Mouse (Mus musculus) brain, embryonic 14.5 days (tissue): ENCODE measurements at regions not wholly inside any gene's neighbourhood (a gene's known extent, or its start where the extent isn't known, plus 50 kb on each side); places are given as distances from the start of the nearest gene placed in this dataset.
A peak's percentile ranks its signal among the peaks of the same experiment; 100 is the strongest.
"Not testable (repeated sequence)": the region's sequence is repeated elsewhere in the genome, so short reads cannot be mapped to it uniquely, and the experiment has no call there.

ENCODE experiments used
- DNase-seq: peaks from one replicate; pipeline ENCODE4 v3.0.0-alpha.2; 2011; ENCODE audit warnings: low read depth
- CTCF ChIP-seq: fragments of 200-500 bp; IDR thresholded peaks from 2 replicates; pipeline ENCODE4 v1.5.1; 2012; ENCODE audit warnings: inconsistent platforms, mild to moderate bottlenecking, moderate library complexity, borderline replicate concordance; ENCODE audit not compliant: insufficient read depth, insufficient read length; ENCODE audit errors: extremely low read depth
- POLR2A ChIP-seq: fragments of 200-500 bp; IDR thresholded peaks from 2 replicates; pipeline ENCODE4 v1.6.1; 2012; ENCODE audit warnings: mild to moderate bottlenecking, inconsistent platforms, borderline replicate concordance; ENCODE audit not compliant: poor library complexity, insufficient read depth, insufficient read length, severe bottlenecking; ENCODE audit errors: extremely low read depth

DNA sequence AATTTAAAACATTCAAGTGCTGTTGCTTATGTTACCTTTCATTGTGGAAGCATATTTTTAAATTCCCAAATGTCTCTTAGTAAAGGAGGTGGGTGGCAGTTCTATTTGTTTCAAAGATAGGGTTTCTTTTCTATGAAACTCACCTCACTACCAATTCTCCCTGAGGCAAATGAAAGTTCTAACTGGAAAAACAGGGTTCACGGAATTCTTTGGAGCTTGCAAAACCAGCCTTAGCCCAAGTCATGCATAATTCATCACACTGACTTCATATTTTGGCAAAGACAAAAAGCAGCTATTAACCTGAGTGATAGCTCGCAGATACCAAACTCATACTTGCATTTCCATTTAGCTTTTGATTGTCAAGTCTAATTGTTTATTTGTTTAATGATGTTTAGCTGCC, 73.8 kb downstream of the Dio2 start:
- TF ChIP-seq CTCF (no peak), POLR2A (no peak)
- DNase-seq: peak; percentile 43

- DNase-seq: no peak
- TF ChIP-seq POLR2A (no peak), CTCF (no peak)
These were observed 92.8 kb downstream of the Dio2 start for GRCm38 (mm10) chr12:90645452-90645851.

- TF ChIP-seq CTCF: no peak
- no peak for TF ChIP-seq POLR2A
- no peak for DNase-seq
These were observed 94.3 kb downstream of the Dio2 start for GRCm38 (mm10) chr12:90643891-90644290.

DNA sequence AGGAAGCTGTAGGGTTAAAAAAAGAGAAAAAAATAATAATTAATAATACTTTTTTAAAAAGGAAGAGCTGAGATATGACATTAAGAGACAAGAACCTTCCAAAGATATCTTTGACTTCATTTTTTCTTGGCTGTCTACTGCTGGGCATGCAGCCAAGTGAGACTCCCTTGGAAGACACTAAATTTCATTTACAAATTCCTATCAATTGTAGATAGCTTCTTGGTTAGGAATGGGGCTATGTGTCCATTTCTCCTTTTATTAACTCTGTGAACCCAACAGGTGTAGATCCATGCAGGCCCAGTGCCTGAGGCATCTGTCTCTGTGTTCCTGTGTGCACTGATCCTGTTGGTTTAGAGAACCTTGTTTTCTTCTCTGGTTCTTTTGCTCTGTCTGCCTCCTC, 113.4 kb downstream of the Dio2 start:
- no peak for TF ChIP-seq CTCF
- TF ChIP-seq POLR2A: no peak
- peak; percentile 27 for DNase-seq

GRCm38 (mm10) chr12:90623426-90623825, 114.8 kb downstream of the Dio2 start:
- no peak for TF ChIP-seq POLR2A
- no peak for TF ChIP-seq CTCF
- DNase-seq: peak; percentile 44

GRCm38 (mm10) chr12:90608810-90609209, 129.4 kb downstream of the Dio2 start:
- TF ChIP-seq CTCF: no peak
- no peak for TF ChIP-seq POLR2A
- peak; percentile 20 for DNase-seq

DNA sequence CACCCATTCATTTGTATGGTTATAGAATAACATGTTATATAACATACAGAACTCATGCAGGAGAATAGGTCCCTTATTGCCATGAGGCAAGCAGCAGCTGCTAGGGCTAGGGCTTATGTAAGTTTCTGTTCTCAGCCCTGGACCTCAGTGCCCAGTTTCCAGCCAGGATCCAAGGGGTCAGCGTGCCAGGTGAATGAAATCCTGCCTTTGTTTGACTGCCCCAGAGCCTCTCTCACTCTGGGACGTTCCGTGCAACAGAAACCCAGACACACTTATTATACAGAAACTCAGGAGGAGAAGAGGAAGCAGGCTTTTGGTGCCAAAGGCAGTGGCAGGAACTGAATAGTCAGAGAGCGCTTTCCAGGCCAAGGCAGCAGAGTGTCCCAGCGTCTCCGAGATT, 130.3 kb downstream of the Dio2 start:
- TF ChIP-seq CTCF (no peak), POLR2A (no peak)
- no peak for DNase-seq

GRCm38 (mm10) chr12:90580006-90580405, 158.2 kb downstream of the Dio2 start:
- TF ChIP-seq CTCF: no peak
- TF ChIP-seq POLR2A: no peak
- DNase-seq: no peak

DNA sequence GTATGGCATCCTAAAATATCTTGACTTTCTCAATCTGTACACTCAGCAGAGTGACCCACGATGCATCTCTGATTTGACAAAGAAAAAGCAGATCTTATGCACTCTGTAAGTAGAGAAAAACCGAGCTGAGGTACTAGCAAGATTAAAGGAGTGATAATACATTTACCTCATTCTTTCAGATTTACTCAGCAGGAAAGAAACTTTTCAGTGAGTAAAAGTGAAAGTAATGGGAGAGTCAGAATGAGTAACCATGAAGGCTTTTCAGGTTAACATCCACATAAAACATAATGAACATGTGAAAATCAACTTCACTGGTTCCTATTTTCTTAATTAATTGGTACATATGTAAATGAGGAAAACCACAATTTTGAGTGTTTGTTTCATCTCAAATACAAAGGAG, 162.1 kb downstream of the Dio2 start:
- DNase-seq: no peak

DNA sequence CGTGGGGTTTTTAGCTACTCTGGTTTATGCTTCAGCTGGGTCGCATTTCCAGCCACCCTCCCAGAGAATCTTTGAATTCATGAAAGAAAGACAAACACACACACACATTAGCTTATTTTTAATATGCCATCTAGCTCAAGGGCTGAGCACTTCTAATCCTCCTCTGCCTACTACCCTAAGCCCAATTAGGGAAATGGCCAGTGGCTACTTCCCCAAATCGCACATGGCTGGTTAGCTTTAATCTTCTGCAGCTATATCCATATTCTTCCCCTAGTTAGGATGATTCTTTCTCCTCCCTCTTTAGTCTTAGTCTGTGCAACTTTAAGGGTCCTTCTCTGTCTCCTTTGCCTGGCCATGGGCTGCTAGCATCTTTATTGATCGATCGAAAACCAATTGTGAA, 166.3 kb downstream of the Dio2 start:
- DNase-seq: peak; percentile 12
- TF ChIP-seq CTCF (no peak), POLR2A (no peak)

More for the DNA sequence above, 162.1 kb downstream of the Dio2 start:
- TF ChIP-seq POLR2A (no peak), CTCF (no peak)

DNA sequence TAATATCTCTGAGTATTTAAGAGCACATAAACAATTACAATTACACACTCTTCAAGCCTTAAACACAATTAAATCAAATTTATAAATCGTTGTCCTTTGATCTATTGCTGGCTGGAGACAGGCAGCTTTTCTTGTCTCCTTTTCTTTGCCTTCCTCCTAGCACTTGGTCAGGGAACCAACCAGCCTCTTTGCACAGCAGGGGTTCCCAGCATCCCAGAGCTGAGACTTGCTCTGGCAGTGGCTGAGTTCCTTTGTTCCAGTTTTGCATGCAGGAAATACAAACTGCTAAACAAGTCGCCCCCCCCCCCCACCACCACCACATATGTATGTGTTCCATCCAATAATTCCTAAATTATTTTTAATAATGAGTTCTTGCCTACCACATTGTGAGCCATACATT, 166.7 kb downstream of the Dio2 start:
- TF ChIP-seq POLR2A (no peak), CTCF (no peak)
- peak; percentile 40 for DNase-seq

GRCm38 (mm10) chr12:90566349-90566748, 171.9 kb downstream of the Dio2 start:
- peak; percentile 84 for DNase-seq
- TF ChIP-seq CTCF: peak; percentile 68; the same call in 1 of the 2 replicates
- TF ChIP-seq POLR2A: no peak

DNA sequence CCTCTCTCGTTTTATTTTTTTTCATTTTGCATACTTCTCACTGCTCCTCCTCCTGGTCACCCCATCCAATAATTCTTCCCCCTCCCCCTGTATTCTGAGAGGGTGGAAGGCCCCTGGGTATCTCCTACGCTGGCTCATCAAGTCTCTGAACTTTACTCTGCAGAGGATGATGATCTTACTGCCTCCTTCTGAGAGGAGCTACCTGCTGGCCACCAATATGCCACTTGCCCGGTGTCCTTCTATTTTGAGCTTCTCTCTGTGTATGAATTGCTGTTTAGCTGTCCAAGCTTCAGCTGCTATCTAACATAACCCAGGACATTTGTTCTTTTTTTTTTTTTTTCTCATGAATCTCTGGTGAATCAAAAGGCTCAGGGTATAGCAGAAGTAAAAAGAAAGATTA, 173.2 kb downstream of the Dio2 start:
- DNase-seq: no peak
- no peak for TF ChIP-seq CTCF
- no peak for TF ChIP-seq POLR2A

GRCm38 (mm10) chr12:90564594-90564993, 173.6 kb downstream of the Dio2 start:
- DNase-seq: not testable (repeated sequence)
